Mouse (Mus musculus) ES-E14 (cell line): ENCODE measurements at regions not wholly inside any gene's neighbourhood (a gene's known extent, or its start where the extent isn't known, plus 50 kb on each side); places are given as distances from the start of the nearest gene placed in this dataset.

Experiments used
- MAFK ChIP-seq: IDR thresholded peaks from 2 replicates; pipeline ENCODE4 v1.6.1; 2014; ENCODE audit warnings: mild to moderate bottlenecking, low read depth, low read length, inconsistent platforms; ENCODE audit not compliant: insufficient read depth
- ZC3H11A ChIP-seq: IDR thresholded peaks from 2 replicates; pipeline ENCODE4 v1.6.1; 2012; ENCODE audit warnings: low read depth, mild to moderate bottlenecking, inconsistent platforms, low read length, borderline replicate concordance
- ZNF384 ChIP-seq: IDR thresholded peaks from 2 replicates; pipeline ENCODE4 v1.6.1; 2012; ENCODE audit warnings: low read depth, low read length, inconsistent platforms

- no peak for TF ChIP-seq ZC3H11A
- TF ChIP-seq ZNF384 = no peak
- no peak for TF ChIP-seq MAFK
These were observed 112.8 kb downstream of the Rassf10 start for GRCm38 (mm10) chr7:113066536-113066935.
